Mouse (Mus musculus) lung, postnatal 36 days (tissue): ENCODE results near the gene Pemt.

Source experiments
- DNase-seq: peaks from one replicate; pipeline ENCODE4 v3.0.0; 2022; ENCODE audit warnings: mixed read lengths

The Pemt gene

DNA sequence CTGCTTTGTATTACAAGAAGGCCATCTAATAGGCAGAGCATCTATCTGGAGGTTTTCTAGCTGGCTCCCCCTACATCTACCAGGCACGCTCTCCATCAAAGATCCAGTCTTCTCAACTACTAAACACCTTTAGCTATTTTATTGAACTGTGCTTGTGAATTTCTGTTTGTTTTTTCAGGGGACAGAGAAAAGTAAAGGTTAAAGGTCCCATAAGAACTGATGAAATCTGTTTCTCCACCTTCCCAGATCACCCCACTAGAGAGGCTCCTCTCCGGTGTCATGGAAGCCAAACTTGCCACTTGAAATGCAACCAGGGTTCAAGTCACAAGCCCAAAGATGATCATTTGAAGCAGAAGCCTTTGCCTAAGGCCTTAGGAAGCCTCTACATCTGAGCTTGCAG lies 2.6 kb upstream of the Pemt start:
- no peak for DNase-seq

DNA sequence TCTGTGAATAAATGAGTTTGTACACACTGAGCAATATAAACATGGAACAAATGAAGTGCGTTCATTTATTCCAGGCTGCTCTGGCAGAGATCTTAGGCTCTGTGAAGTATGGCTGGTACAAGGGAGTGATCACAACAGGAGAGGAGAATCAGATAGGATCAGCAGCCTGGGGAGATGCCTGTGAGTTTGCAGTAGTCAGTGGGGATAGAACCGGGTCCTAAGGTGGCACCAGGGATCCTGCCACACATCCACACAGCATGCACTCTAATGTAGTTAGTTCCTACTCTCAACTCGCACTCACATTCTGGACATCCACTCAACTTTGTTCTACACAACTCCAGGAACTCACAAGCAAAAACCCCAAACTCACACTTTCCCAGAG lies 622 bp downstream of the Pemt start:
- peak; percentile 11 for DNase-seq

DNA sequence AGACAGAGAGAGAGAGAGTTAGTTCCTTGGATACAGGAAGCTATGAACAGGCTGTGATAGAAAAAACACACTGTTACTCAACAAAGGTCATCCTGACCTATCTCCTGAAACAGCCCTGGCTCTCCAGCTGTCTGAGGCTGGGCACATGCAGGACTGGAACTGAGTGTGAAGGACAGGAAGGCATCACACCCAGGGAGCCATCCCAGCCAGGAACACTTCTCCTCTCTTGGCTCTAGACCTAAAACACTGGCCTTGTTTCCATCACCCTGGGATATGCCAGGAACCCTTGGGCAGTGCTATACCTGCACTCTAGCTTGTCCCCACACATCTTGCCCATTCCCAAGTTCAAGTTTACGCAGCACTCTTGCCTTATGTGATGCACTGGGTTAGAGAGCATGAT lies 1.5 kb downstream of the Pemt start:
- no peak for DNase-seq

DNA sequence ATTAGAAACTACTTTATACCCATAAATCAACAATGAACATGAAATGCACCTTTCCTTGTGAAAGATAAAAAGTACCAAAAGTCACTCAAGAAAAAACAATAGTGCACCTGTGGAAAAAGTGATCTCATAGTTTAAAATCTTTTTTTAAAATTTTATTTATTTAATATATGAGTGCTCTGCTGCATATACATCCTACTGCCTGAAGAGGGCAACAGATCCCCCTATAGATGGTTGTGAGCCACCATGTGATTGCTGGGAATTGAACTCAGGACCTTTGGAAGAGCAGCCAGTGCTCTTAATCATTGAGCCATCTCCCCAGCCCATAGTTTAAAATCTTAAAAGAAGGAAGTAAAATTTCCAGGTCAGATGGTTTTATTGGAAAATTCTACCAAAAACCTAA lies 4.0 kb downstream of the Pemt start:
- no peak for DNase-seq

DNA sequence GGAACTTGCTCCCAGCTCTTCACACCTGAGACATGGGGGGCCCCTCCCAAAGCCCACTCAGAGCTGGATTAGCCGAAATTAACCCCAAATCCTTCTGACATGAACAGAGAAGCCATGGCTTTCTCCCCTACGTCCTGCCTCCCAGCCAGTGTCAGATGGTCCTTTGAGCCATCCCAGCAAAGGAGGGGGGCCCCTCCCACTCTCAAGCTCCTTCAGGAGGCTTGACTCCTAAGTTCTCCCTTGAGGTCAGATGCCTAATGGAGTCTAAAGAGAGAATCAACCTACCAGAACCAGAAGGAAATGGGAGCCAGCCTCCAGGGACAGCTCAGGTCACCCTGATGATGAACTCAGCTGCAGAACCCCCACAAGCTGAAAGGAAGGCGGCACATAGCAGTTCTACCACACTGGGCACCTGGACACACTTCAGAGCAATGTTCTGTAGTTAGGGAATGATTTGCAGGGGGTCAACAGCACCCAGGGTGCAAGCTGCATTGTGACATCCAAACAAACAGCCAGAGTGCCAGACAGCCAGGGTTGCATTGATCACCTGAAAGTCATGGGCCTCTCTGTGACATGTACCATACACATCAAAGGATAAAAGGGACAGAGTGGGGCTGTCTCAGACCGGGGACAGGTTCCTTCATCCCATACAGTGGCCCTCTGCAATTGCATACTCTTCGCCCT lies 9.6 kb downstream of the Pemt start:
- DNase-seq: no peak

DNA sequence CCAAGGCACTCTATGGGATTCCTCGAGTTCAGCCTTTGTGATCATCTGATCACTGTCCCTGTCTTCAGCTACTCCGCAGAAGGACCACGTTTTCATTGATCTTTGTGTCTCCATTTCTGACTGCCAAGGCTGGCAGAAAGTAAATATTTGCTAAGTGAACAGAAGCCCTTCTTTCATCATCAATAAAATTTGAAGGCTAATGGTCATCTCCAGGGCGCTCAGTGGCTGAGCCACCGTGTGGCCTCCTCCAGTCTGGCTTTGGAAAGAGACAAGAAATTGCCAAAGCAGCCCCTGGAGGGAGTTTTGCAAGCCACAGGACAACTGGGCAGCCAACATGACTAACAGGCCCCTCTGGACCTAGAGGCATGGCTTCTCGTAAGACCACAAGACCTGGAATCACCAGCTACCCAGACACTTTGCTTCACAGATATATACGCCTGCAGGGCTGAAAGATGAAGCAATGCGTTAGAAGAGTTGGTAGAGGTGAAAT lies 11.3 kb downstream of the Pemt start:
- no peak for DNase-seq

DNA sequence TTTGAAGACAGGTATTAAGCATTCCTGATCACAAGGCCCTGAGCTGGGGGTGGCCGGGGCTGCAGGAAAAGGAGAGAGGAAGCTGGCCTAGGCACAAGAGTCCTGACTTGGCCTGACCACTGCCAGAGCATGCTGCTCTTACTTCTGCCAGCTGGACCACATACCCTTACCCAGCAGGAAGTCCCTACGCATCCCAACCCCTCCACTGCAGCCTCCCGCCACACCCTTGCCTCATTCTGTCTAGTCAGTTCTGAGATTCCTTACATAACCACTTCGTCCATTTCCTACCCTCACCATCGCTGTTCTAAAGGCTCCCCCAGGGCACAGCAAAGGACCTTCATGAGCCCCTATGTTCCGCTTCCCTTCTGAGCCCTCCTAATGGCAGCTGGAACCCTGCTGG lies 12.0 kb downstream of the Pemt start:
- DNase-seq: no peak

DNA sequence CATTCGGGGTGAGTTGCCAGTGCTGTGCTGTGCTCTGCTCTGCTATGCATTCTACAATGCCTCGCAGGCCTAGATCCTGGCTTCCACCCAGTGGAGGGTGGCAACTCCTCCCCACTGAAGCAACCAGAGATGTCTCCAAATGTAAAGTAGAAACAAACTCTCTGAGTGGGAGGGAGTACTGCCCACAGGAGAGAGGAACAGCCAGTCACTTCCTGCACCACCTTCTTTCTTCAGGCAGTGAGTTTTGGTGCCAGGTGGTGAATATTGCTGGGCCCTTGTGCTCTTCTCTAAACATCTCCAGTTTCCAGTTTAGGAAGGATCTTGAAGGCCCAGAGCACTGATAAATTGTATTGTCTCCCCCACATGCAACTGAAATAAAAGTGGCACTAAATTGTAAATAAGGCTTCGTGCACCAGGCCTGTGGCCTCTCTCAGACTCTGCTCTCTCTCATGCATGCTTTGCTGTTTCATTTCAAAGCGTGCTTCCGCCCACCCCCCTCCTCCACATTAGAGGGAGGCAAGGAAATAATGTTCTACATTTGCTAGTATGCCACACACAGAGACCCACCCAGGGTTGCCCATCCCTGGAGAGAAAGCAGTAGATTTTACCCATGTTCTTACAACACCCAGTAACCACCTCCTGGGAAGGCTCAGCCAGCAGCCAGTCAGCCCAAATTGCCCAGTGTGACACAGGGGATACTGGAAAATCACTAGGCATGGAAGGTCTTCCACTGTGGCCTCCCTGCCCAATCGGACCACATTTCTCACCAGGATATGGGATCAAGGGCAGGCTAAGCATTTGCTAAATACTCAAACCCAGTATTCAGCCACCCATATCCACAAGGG lies 13.5 kb downstream of the Pemt start:
- peak; percentile 26 for DNase-seq

DNA sequence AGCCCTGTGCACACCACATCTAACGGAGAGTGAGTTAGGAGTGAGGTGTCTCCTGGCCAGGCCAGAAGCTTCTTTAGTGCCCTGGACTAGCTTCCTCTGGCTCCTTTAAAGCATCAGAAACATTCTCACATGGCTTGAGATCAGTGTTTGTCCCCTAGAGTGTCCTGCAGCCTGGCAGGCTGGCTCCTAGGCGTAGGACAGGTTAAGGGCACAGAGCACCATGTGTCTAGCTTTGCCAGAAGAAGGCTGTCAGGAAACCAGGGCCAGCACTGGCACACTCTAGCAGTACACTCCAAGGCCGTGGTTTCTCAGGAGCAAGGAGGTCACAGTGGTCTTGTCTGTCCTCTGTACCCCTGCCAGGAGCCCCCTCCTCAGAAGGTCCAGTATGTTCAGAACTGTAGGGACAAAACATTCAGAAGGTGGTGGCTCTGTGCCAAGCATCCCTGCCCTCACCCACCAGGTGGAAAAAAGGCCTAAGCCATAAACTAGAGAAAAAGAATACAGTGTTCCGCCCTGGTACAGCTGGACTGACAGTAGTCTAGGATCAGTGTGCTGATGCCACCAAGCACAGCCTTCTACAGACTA lies 15.4 kb downstream of the Pemt start:
- DNase-seq: no peak

DNA sequence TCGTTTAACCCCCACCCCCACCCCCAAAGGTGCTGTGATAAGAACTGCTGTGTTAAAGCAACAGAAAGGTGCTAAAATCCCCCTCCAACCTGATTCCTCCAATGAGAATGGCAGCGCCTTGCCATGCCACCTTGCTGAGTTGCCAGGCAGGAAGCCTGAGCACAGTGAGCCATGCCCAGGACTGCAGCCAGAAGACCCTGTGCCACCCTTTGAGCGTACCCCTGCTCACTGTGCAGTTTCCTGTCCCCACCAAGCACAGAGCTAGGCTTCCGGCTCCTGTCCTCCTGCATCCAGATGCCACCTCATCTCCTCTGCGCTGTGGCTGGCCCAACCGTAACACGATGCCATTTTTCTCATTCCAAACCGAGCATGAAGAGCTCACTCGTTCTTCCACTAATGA lies 16.3 kb downstream of the Pemt start:
- no peak for DNase-seq

DNA sequence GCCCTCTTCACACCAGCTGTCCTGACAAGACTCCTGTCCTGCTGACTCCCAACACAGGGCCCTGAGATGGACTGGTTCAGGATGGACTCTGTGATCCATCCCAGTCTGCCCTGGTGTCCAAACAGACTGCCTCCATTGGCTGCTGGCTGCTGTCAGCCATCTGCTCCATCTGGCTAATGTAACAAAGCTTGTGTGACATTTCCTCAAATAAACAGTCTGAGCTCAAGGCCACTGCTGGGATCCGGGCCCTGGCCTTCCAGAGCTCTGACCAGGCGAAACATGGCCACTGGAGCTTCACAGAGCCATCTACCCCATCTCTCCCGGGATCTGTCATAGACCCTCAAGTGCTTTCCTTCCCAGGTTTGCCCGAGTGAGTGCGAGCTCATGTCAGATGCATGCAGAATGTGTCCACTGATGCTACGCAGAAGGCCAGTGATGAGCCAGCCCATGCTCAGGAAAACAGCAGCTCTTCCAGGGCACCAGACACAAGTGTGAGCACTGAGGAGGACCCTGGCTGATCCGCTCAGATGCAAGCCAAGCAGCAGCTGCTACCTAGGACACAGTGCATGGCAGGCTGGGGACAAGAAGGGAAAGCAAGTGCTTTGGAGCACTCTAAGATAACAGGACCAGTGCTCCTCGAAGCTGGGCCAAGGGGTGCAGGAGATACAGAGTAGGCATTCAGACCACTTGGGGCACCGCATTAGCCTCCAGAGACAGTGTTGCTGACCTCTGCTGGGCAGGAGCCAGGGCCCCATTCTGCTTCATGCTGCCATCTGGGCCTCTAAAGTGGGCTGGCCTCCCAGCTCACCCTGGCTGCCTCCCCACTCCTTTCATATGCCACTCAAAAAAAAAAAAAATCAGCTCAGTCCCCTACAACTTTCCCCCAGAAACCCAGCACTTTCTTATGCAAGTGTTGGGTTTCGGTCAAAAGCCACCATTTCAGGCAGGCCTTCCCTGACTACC lies 18.1 kb downstream of the Pemt start:
- no peak for DNase-seq

DNA sequence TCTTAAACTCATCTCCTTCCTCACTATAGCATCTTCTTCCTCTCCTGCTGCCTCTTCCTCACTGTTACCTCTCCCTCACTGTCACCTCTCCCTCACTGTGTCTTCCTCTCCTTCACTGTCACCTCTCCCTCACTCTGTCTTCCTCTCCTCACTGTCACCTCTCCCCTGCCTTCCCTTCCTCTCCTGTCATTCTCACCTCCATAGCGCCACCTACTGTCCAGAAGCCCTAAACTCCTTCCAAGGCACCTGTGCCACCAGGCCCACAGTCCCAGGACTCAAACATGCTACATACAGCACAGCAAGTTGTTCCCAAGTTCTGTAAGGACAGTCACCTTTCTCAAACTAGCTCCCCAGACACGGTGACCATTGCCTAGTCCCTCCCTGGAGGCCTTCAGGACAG lies 19.0 kb downstream of the Pemt start:
- DNase-seq: peak; percentile 92

DNA sequence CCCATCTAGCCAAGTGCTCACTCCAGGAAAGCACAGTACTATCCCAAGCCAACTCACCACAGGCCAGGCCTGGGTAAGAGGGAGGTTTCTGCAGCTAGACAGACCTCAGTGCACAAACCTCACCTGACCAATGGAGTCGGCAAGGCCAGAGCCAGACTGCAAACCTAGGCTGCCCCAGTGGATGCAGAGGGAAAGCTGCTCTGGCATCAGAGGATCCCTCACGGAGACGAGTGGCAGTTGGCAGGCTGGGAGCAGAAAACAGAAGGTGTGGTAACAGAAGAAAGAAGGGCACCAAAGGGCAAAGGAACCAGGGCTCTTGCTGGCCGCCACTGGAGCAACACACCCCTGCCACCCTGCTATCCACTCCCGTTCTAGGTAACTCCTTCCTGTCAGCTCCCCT lies 20.1 kb downstream of the Pemt start:
- no peak for DNase-seq

DNA sequence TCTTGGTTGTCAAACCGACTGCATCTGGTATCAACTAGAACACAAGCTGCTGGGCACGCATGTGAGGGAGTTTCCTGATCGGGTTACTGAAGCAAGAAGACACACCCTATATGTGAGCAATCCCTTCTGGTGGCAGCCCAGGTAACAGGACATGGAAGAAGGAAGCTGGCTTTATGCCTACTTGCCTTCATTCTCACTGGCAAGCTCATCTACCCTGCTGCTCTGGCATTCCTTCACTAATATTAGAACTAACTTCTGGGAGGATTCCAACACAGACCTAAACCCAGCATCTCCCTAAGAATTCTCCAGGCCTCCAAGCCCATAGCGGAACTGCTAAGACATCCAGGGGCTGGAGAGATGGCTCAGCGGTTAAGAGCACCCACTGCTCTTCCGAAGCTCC lies 25.1 kb downstream of the Pemt start:
- no peak for DNase-seq

DNA sequence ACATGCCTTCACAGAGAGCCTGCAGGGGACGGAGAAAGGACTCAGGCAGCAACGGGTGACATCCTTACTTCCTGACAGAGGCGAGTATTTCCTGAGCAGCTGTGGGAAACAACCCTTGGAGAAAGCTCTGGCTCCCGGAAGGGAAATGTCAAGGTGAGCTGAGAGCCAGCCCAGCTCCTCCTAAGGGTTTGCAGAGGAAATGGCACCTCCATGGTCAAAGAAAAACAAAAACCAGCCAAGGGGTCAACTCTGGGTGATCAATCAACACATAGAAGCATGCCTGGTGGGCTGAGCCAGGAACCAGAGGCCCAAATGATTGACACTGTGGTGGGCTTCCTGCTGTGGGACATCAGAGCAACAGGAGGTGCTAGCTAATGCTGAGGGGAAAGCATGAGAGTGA lies 29.6 kb downstream of the Pemt start:
- DNase-seq: no peak

DNA sequence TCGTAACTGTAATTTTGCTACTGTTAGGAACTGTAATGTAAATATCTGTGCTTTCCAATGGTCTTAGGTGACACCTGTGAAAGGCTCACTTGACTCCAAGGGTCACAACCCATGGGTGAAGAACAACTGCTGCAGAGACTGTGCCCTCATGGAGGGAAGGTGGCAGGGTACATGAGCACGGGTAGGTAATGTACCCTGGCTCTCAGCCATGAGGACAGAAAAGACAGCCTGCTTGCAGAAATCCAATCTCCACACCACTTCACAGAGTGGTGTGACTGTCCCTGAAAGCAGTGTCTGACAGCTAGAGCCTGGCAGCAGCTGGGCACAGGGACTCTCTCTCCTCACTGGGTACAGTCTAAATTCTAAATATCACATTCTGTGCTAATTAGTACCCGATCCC lies 34.8 kb downstream of the Pemt start:
- no peak for DNase-seq

DNA sequence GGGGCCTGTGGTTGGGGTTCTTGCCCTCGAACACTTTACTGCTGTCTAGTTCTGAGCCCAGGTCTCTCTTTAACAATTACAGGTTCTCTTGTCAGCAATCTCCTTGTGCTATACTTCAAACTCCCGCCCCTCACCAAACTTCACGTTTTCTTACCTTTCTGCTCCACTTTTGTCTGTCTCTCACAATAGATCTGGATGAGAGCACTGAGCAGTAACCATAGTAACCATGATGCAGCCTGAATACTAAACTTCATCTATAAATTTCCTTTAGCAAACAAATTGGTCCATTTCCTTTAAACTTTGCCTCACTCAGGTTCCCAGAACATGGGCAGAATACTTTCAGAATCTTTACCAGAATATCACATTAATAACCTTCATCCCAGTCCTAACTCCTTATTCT lies 36.8 kb downstream of the Pemt start:
- DNase-seq: no peak

DNA sequence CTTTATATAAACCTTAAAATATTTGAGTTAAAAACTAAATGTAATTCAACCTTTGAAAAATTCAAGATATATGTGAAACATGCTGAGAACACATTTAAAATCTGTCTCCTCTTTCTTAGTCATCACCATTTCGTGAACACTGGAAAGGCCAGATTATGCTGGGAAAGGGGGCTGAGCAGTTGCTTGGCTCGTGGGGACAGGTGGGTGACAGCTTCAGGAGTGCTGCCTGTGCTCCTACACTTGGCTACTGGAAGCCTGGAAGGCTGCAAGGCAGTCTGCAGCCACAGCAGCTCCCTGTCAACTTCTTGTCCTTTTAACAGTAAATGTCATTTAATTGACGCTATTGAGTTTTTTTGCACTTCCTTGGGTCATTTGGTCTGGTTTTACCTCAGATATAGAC lies 40.4 kb downstream of the Pemt start:
- DNase-seq: no peak

DNA sequence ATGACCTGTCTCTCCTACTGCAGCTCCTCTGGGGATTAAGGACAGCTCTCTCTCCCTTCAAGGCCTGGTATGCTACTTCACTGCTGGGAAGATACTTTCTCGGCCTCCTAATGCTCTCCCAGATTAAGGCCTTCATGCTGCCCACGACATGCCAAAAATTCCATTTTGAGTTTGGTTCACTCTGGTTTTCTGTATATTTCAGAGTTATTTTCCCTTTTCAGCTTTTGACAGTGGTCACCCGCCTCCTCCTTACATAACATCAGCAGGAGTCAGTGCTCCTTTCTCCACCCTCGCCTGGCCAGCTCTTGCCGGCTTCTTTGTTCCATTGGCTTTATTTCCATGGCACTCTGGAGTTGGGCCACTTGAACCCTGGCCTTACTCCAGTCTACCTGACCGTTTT lies 41.6 kb downstream of the Pemt start:
- DNase-seq: no peak

DNA sequence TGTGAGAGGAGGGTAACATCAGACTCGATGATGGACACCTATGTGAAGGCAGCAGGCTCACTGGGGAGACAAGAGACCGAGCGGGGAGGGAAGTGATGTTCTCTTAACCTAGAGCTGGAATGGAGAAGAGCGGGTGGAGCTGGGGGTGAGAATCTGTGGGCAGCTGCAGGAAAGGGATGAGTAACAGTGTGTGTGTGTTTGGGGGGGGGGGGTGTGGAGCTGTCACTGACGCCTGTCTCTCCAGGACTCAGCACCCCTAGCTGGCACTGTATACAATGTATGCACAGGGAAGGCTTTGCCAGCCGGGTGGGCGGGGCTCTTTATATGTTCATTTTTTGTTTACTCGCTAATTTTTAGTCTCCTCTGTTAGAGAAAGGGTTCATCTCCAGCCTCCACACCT lies 42.5 kb downstream of the Pemt start:
- no peak for DNase-seq

DNA sequence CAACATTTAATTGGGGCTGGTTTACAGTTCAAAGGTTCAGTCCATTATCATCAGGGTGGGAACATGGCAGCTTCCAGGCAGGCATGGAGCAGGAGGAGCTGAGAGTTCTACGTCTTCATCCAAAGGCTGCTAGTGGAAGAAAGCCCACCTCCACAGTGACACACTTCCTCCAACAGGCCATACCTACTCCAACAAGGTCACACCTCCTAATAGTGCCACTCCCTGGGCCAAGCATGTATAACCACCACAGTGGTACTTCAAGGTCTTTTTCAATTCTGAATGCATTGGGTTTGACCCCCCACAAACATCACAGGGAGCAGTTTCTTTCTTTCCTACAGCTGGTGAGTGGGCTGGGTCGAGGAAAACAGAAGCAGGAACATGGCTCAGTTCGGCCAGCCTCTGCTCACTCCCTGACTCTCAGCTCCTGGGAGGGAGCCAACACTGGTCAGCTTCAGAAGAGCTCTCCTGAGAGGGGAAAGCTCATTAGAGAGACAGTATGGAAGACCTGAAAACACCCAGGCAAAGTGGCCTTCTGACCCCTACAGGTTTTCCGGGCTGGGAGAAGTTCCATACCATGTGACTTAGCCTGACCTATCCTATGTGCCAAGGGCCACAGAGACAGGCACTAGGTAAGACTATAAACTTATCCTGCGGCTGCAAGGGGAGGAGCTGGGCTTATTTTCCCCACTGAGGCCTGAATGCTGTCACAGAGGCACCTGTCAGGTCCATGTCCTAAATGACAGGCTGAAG lies 44.9 kb downstream of the Pemt start:
- no peak for DNase-seq

DNA sequence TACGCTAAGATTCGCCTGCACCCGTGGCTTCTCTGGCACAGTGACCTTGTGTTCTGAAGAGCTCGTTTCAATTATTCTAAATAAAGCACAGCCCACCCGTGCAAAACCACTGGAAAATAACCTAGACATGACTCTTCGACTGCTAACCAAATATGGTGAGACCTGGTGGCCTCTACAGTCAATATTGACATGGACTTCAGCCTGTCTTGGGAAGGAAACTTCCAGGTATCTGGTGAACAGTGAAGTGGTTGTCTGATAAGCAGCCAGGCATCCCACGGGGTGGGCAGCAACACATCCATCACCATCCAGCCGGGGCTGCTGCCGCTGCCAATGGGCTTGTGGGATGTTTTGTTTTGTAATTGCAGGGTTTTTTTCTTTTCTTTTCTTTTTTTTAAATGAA lies 52.0 kb downstream of the Pemt start:
- DNase-seq: no peak
